Mouse (Mus musculus): Measurements from ENCODE around the gene Jph3.

DNA sequence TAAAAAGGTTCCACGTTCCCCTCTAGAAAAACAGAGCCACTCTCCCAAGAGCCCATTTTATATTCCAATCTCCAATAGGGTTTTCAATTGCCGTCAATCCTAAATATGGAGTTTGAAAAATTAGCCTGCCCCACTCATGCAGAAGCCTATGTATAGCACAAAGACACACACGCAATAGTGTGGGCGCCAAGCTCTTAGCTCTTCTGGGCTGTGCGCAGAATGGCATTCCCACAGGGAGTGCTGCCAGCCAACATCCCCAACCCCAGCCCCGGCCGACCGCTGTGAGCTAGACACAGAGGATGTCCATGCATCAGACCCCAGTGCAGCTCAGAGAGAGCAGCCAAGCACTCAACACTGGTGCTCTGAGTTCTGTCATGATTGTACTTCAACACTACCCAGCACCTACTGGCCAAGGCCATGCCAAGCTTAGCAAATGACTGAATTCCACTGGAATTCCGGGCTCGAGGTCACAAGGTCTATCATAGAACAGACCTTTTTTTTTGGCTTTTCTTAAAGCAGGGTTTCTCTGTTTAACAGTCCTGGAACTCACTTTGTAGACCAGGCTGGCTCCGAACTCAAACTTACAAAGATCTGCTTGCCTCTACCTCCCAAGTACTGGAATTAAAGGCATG, 80.2 kb downstream of the Jph3 start:
- TF ChIP-seq POLR2AphosphoS2 (IDR thresholded peaks at IDR 0.05; ENCODE audit: insufficient read length, low read depth) (no peak), TCF12 (IDR thresholded peaks at IDR 0.05; ENCODE audit: insufficient read depth, poor library complexity, severe bottlenecking) (no peak), USF1 (IDR thresholded peaks at IDR 0.05; ENCODE audit: low read depth) (no peak), POLR2A (IDR thresholded peaks at IDR 0.05; ENCODE audit: insufficient read length, low read depth) (no peak), E2F4 (IDR thresholded peaks at IDR 0.05; ENCODE audit: insufficient read depth) (no peak), CEBPB (IDR thresholded peaks at IDR 0.05; ENCODE audit: insufficient read depth, poor library complexity, severe bottlenecking) (no peak), MYOD1 (IDR thresholded peaks at IDR 0.05; ENCODE audit: control insufficient read depth in 1 of 3, insufficient read length in 2 of 3, low read depth in 2 of 3) (no peak), MAX (IDR thresholded peaks at IDR 0.05; ENCODE audit: low read depth) (no peak), SRF (IDR thresholded peaks at IDR 0.05; ENCODE audit: control insufficient read depth, insufficient read length, low read depth) (no peak), MYOG (IDR thresholded peaks at IDR 0.05; ENCODE audit: control insufficient read depth in 1 of 3, insufficient read depth in 1 of 3, insufficient read length in 2 of 3, low read depth in 2 of 3) (no peak), TCF3 (IDR thresholded peaks at IDR 0.05; ENCODE audit: insufficient read length, low read depth) (no peak)
